In genomic region chr15:80395035-80395434, GRCm38 (mm10) we compare ENCODE assay signal across 18 mouse cellular contexts.
A peak's percentile ranks its signal among the peaks of the same experiment; 100 is the strongest.
DNase-seq lines count a peak whose midpoint lies in the region; ATAC-seq and TF ChIP-seq lines count a peak whose summit lies in the region.
"Had no signal": no experiment of that assay in that cellular context is flagged by ENCODE, and none has a peak within 500 bp of the region (broad histone marks: within the 10 kb centered on the region; RNA-seq: fewer than 3 reads in every experiment).

No protein-coding gene starts in this region.

- H3K36me3 ChIP-seq in hindbrain, postnatal 0 days (ENCODE audit: insufficient read depth, low read length), result no peaks in the 10 kb centered on the region
- H3K36me3 ChIP-seq in hindbrain, embryonic 13.5 days, result no peaks in the 10 kb centered on the region
- H3K36me3 ChIP-seq in limb, embryonic 14.5 days (ENCODE audit: control insufficient read depth, insufficient read depth, low read length), result no peaks in the 10 kb centered on the region
- H3K36me3 ChIP-seq: liver, embryonic 15.5 days had no signal

- no peaks in the 10 kb centered on the region for H3K27me3 ChIP-seq in hindbrain, postnatal 0 days (ENCODE audit: insufficient read depth, low read length)
- H3K27me3 ChIP-seq in hindbrain, embryonic 13.5 days, result no peaks in the 10 kb centered on the region
- H3K27me3 ChIP-seq in limb, embryonic 14.5 days (ENCODE audit: control insufficient read depth, insufficient read depth, low read length), result no peaks in the 10 kb centered on the region
- H3K27me3 ChIP-seq: liver, embryonic 15.5 days had no signal

- TF ChIP-seq CTCF in hindbrain, postnatal 0 days (IDR thresholded peaks at IDR 0.05; ENCODE audit: low read depth), result no peak

- H3K4me2 ChIP-seq in hindbrain, postnatal 0 days (ENCODE audit: low read depth, low read length), result no peak overlapping the region
- no peak overlapping the region for H3K4me2 ChIP-seq in hindbrain, embryonic 13.5 days
- H3K4me2 ChIP-seq in limb, embryonic 14.5 days (replicated peaks; ENCODE audit: low read depth, low read length, severe bottlenecking), result no peak overlapping the region
- H3K4me2 ChIP-seq: liver, embryonic 15.5 days had no signal

- intact Hi-C loops in left cerebral cortex, postnatal 4 days (cut with DNase I), result no loop called here
- intact Hi-C loops in left cerebral cortex, postnatal 10 days (cut with DNase I), result no loop called here

- no peaks in the 10 kb centered on the region for H3K9me3 ChIP-seq in hindbrain, postnatal 0 days (ENCODE audit: low read length)
- no peaks in the 10 kb centered on the region for H3K9me3 ChIP-seq in hindbrain, embryonic 13.5 days
- H3K9me3 ChIP-seq in limb, embryonic 14.5 days (ENCODE audit: control insufficient read depth, low read length), result no peaks in the 10 kb centered on the region
- H3K9me3 ChIP-seq: liver, embryonic 15.5 days had no signal

- H3K4me1 ChIP-seq in hindbrain, postnatal 0 days (ENCODE audit: insufficient read depth, low read length), result no peaks in the 10 kb centered on the region
- H3K4me1 ChIP-seq in hindbrain, embryonic 13.5 days (replicated peaks), result no peaks in the 10 kb centered on the region
- no peaks in the 10 kb centered on the region for H3K4me1 ChIP-seq in limb, embryonic 14.5 days (ENCODE audit: control insufficient read depth, insufficient read depth, low read length)
- H3K4me1 ChIP-seq: liver, embryonic 15.5 days had no signal

- TF ChIP-seq POLR2A in limb, embryonic 14.5 days (IDR thresholded peaks at IDR 0.05; ENCODE audit: borderline replicate concordance, extremely low read depth, insufficient read depth, insufficient read length), result no peak

- 49% methylated on average over 22 of the region's 22 CpGs for WGBS in hindbrain, postnatal 0 days
- WGBS in hindbrain, embryonic 13.5 days, result 81% methylated on average over 22 of the region's 22 CpGs
- WGBS in limb, embryonic 14.5 days, result 67% methylated on average over 20 of the region's 22 CpGs

- no peak overlapping the region for H3K4me3 ChIP-seq in hindbrain, postnatal 0 days (ENCODE audit: low read length)
- H3K4me3 ChIP-seq in hindbrain, embryonic 13.5 days, result no peak overlapping the region
- no peak overlapping the region for H3K4me3 ChIP-seq in limb, embryonic 14.5 days (replicated peaks; ENCODE audit: low read length)
- H3K4me3 ChIP-seq: gastrocnemius, adult 2 months; liver, embryonic 15.5 days had no signal

- H3K27ac ChIP-seq in hindbrain, postnatal 0 days, result no peak overlapping the region
- H3K27ac ChIP-seq in hindbrain, embryonic 13.5 days, result no peak overlapping the region
- H3K27ac ChIP-seq in limb, embryonic 14.5 days (replicated peaks; ENCODE audit: low read depth, low read length), result no peak overlapping the region
- H3K27ac ChIP-seq: gastrocnemius, adult 2 months; liver, embryonic 15.5 days; stomach, postnatal 0 days had no signal

- ATAC-seq in hindbrain, postnatal 0 days, result 0 out of 2 replicates have a peak, but pooled peaks have one; percentile 30
- no peak for ATAC-seq in hindbrain, embryonic 13.5 days (ENCODE audit: low FRiP score)
- ATAC-seq in limb, embryonic 14.5 days (ENCODE audit: low FRiP score, low read depth), result no peak
- ATAC-seq in granulocyte monocyte progenitor cell, adult 5-6 weeks (replicated peaks; ENCODE audit: poor library complexity, severe bottlenecking), result no peak
- ATAC-seq: activated CD4-positive, CD25-positive, alpha-beta regulatory T cell, adult 4 months had no signal

- no peak overlapping the region for H3K9ac ChIP-seq in hindbrain, postnatal 0 days (replicated peaks; ENCODE audit: low read length)
- no peak overlapping the region for H3K9ac ChIP-seq in hindbrain, embryonic 13.5 days
- H3K9ac ChIP-seq in limb, embryonic 14.5 days (ENCODE audit: low read depth, low read length, severe bottlenecking), result 0 out of 2 replicates have a peak overlapping the region, but pooled peaks have one; percentile 7
- H3K9ac ChIP-seq: liver, embryonic 15.5 days had no signal

- peak; percentile 28 to 41 for DNase-seq in cerebellum, postnatal 14 days
- no peak for DNase-seq in cerebellum, adult 9-10 months
- peak; percentile 32 for DNase-seq in hindbrain, postnatal 0 days (ENCODE audit: low spot score)
- peak; percentile 39 for DNase-seq in left cerebral cortex, postnatal 4 days
- no peak for DNase-seq in left cerebral cortex, postnatal 10 days (ENCODE audit: extremely low spot score in 1 of 2, low spot score in 2 of 2)
- no peak for DNase-seq in limb, embryonic 14.5 days (ENCODE audit: low spot score)
- DNase-seq: adrenal gland, adult 8-10 months; gastrocnemius, adult 2 months; kidney, adult 9 months; liver; lung, postnatal 4 days; midbrain, embryonic 14.5 days; thymus, postnatal 14 days had no signal

Comparison
In these comparisons a context has a peak if more than half of its experiments do, and no peak if none do; other contexts are left out.
1. DNase-seq: peak in cerebellum, postnatal 14 days (2 of 2), hindbrain, postnatal 0 days (single experiment) and left cerebral cortex, postnatal 4 days (single experiment); none in cerebellum, adult 9-10 months (single experiment), left cerebral cortex, postnatal 10 days (0 of 2) and limb, embryonic 14.5 days (single experiment).